Mouse (Mus musculus) small intestine, adult 2 months (tissue): Measurements from ENCODE around the gene Tox2.

ENCODE experiments used
- CTCF ChIP-seq: fragments of 200-500 bp; IDR thresholded peaks from 2 replicates; pipeline ENCODE4 v1.5.1; 2012; ENCODE audit warnings: low read depth, mild to moderate bottlenecking, control low read depth, inconsistent platforms, low read length, moderate library complexity, mixed read lengths; ENCODE audit not compliant: insufficient replicate concordance, insufficient read length; ENCODE audit errors: extremely low read depth
- POLR2A ChIP-seq: fragments of 200-500 bp; IDR thresholded peaks from 2 replicates; pipeline ENCODE4 v1.6.1; 2012; ENCODE audit warnings: low read depth, mild to moderate bottlenecking, control low read depth, inconsistent platforms, low read length, moderate library complexity

DNA sequence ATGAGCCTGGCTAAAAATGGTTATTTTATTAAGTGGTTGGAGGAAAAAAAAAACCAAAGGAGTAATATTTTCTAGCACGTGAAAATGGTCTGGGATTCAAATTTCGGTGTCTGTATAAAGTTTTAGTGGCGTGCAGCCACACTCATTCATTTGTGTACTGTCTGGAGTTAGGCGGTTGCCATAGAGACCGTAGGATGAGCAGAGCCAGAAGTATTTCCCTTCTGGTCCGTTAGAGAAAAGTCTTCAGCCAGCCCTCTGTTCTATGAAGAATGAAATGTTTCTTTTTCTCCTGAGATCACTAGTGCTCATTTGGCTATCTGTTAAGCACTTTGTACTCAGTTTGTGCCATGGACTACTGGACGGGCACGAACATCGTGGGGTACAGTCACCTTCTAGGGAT, 146.5 kb downstream of the Tox2 start:
- TF ChIP-seq POLR2A (no peak), CTCF (no peak)
